Mouse (Mus musculus) brown adipose tissue, adult 24 weeks (tissue): ENCODE results near the gene Ift122. TPM values are rescaled to one million over a fixed set of nuclear protein-coding genes. Genes with fewer than 3 reads are reported as not detected.
A peak's percentile ranks its signal among the peaks of the same experiment; 100 is the strongest.

Experiments
- H3K27ac ChIP-seq: fragments of 200-500 bp; replicated peaks from 2 replicates; pipeline ENCODE4 v1.5.1; 2012; ENCODE audit warnings: low read depth, mild to moderate bottlenecking, low read length
- H3K4me1 ChIP-seq: fragments of 200-500 bp; 2 replicates; pipeline ENCODE4 v1.6.1; 2012; ENCODE audit warnings: low read length, mixed read lengths; ENCODE audit not compliant: control insufficient read depth, insufficient read depth, insufficient read length
- H3K4me3 ChIP-seq: fragments of 200-500 bp; 2 replicates; pipeline ENCODE4 v1.5.1; 2012; ENCODE audit warnings: low read depth, mild to moderate bottlenecking, low read length, moderate library complexity; ENCODE audit not compliant: insufficient read depth
- polyA plus RNA-seq: library from polyadenylated mRNA; stranded (reverse); fragments of >200 nt; gene quantifications from 2 replicates; pipeline ENCODE4 v1.2.4, GENCODE M21; 2012; ENCODE audit not compliant: missing spikeins, insufficient read depth, insufficient read length

The Ift122 gene
- polyA plus RNA-seq, 1 experiment, result 3.7 TPM

- Histone ChIP-seq H3K4me3 (no peak overlapping the region), H3K4me1 (peaks cover 21% of the 10 kb centered on the region), H3K27ac (0 out of 2 replicates have a peak overlapping the region, but pooled peaks have one; percentile 13)
Observed at GRCm38 (mm10) chr6:115896346-115896745, 43.1 kb downstream of the Ift122 start.

GRCm38 (mm10) chr6:115897117-115897516 is 43.8 kb downstream of the Ift122 start:
- Histone ChIP-seq H3K27ac (peak overlapping the region; percentile 58), H3K4me1 (peaks cover 23% of the 10 kb centered on the region)

GRCm38 (mm10) chr6:115897926-115898520 is 44.8 kb downstream of the Ift122 start:
- Histone ChIP-seq H3K27ac (peak overlapping the region; percentile 18; the same call in 1 of the 2 replicates), H3K4me1 (peaks cover 23% of the 10 kb centered on the region), H3K4me3 (no peak overlapping the region)

More at GRCm38 (mm10) chr6:115897117-115897516, 43.8 kb downstream of the Ift122 start:
- H3K4me3 ChIP-seq, result no peak overlapping the region

GRCm38 (mm10) chr6:115901062-115901461 is 47.8 kb downstream of the Ift122 start:
- H3K4me3 ChIP-seq, result no peak overlapping the region
- H3K4me1 ChIP-seq, result peaks cover 43% of the 10 kb centered on the region
- H3K27ac ChIP-seq, result peak overlapping the region; percentile 94

- Histone ChIP-seq H3K4me1 (peaks cover 44% of the 10 kb centered on the region), H3K27ac (peak overlapping the region; percentile 94), H3K4me3 (no peak overlapping the region)
Observed at GRCm38 (mm10) chr6:115901489-115901931, 48.2 kb downstream of the Ift122 start.

GRCm38 (mm10) chr6:115902545-115902944 is 49.3 kb downstream of the Ift122 start:
- Histone ChIP-seq H3K27ac (peak overlapping the region; percentile 94), H3K4me3 (no peak overlapping the region), H3K4me1 (peaks cover 46% of the 10 kb centered on the region)

- Histone ChIP-seq H3K4me3 (no peak overlapping the region), H3K4me1 (peaks cover 63% of the 10 kb centered on the region), H3K27ac (peak overlapping the region; percentile 97)
Observed at GRCm38 (mm10) chr6:115905568-115905967, 52.3 kb downstream of the Ift122 start.

GRCm38 (mm10) chr6:115906455-115906854 is 53.2 kb downstream of the Ift122 start:
- Histone ChIP-seq H3K4me3 (no peak overlapping the region), H3K4me1 (peaks cover 66% of the 10 kb centered on the region), H3K27ac (peak overlapping the region; percentile 48)

- H3K27ac ChIP-seq, result peak overlapping the region; percentile 48; the same call in 1 of the 2 replicates
Observed at GRCm38 (mm10) chr6:115906871-115907270, 53.6 kb downstream of the Ift122 start.

GRCm38 (mm10) chr6:115908421-115908982 is 55.2 kb downstream of the Ift122 start:
- peaks cover 73% of the 10 kb centered on the region for H3K4me1 ChIP-seq
- no peak overlapping the region for H3K27ac ChIP-seq
- no peak overlapping the region for H3K4me3 ChIP-seq

More at GRCm38 (mm10) chr6:115906871-115907270, 53.6 kb downstream of the Ift122 start:
- H3K4me1 ChIP-seq, result peaks cover 68% of the 10 kb centered on the region
- no peak overlapping the region for H3K4me3 ChIP-seq

GRCm38 (mm10) chr6:115909052-115909451 is 55.8 kb downstream of the Ift122 start:
- H3K4me3 ChIP-seq, result no peak overlapping the region
- peak overlapping the region; percentile 91 for H3K27ac ChIP-seq
- peaks cover 68% of the 10 kb centered on the region for H3K4me1 ChIP-seq

- no peak overlapping the region for H3K4me3 ChIP-seq
- H3K4me1 ChIP-seq, result peaks cover 59% of the 10 kb centered on the region
- peak overlapping the region; percentile 95 for H3K27ac ChIP-seq
Observed at GRCm38 (mm10) chr6:115909940-115910339, 56.7 kb downstream of the Ift122 start.

GRCm38 (mm10) chr6:115911763-115912162 is 58.5 kb downstream of the Ift122 start:
- Histone ChIP-seq H3K27ac (peak overlapping the region; percentile 95), H3K4me1 (peaks cover 58% of the 10 kb centered on the region)

GRCm38 (mm10) chr6:115913482-115913881 is 60.2 kb downstream of the Ift122 start:
- Histone ChIP-seq H3K4me3 (no peak overlapping the region), H3K4me1 (peaks cover 48% of the 10 kb centered on the region), H3K27ac (no peak overlapping the region)

More at GRCm38 (mm10) chr6:115911763-115912162, 58.5 kb downstream of the Ift122 start:
- no peak overlapping the region for H3K4me3 ChIP-seq

GRCm38 (mm10) chr6:115914511-115915202 is 61.4 kb downstream of the Ift122 start:
- Histone ChIP-seq H3K27ac (no peak overlapping the region), H3K4me1 (peaks cover 43% of the 10 kb centered on the region), H3K4me3 (no peak overlapping the region)
